Mouse (Mus musculus) right cerebral cortex, postnatal 14 days (tissue): ENCODE measurements around the gene Slc1a1.

Source experiments
- DNase-seq: peaks from one replicate; pipeline ENCODE4 v3.0.0; 2022

The Slc1a1 gene

DNA sequence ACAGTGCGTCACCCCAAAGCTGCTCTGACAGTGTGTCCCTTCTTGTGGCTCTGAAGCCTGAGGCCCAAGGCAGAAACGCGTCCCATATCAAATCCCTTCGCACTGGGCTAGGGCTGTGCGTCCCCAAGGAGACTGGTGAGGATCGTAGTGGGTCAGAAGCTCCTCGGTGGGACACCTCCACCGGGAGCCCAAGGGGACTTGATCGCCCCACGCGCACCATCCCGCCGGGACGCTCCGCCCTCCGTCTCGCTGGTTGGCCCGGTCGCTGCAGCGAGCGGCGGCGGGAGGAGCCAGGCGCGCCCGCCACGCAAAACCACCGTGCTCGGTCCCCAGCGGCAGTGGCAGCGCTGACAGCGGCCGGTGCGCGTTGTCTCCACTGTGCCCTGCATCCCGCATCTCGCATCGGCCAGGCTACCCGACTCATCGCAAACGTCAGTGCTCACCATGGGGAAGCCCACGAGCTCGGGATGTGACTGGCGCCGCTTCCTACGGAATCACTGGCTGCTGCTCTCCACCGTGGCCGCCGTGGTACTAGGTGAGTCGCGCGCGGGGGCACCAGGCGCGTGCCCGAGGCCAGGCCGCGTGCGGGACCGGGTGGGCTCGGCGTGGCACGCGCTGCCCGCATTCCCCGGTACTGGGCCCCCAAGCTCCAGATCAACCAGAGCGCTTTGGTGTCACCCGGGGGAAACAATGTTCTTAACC is at the start of gene Slc1a1:
Slc1a1 (plus strand) TSS at position 252 of the 702 bp plus-strand sequence.
- peak; percentile 82 for DNase-seq

DNA sequence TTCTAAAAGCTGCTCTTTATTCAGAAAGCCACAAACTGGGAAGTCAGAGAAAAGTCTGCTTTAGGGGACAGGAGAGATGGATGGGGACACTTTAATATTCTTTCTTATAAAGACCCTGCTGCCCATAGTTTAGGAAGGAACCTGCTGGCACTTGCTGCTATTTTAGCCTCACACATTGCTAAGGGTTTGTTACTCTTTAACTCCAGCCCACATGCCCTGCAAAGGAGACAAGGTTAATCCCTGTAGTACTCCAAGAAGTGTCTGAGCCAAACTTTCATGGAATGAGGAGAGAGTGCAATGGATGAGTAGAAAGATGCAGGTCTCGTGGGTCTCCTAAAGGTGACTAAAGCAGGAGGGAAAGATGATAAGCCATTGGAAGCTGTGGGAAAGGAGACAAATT is 44.7 kb upstream of the Slc1a1 start:
- no peak for DNase-seq

DNA sequence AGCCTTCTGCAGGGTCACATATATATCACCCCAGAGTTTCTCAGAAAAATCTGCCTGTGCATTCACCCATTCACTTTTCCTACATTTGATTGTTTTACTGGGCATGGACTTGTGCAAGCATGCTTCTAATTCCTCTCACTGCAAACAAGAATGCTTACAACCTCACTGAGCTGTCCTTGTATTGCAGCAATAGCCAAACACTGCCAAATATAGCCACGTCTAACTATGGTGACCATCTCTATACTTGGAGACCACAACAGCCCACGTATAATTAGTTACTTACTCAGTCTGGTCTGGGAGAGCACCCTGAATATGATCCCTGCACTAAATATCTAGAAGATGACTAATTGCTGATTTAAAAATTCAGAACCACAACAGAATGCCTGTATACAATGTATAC is 41.5 kb upstream of the Slc1a1 start:
- no peak for DNase-seq

DNA sequence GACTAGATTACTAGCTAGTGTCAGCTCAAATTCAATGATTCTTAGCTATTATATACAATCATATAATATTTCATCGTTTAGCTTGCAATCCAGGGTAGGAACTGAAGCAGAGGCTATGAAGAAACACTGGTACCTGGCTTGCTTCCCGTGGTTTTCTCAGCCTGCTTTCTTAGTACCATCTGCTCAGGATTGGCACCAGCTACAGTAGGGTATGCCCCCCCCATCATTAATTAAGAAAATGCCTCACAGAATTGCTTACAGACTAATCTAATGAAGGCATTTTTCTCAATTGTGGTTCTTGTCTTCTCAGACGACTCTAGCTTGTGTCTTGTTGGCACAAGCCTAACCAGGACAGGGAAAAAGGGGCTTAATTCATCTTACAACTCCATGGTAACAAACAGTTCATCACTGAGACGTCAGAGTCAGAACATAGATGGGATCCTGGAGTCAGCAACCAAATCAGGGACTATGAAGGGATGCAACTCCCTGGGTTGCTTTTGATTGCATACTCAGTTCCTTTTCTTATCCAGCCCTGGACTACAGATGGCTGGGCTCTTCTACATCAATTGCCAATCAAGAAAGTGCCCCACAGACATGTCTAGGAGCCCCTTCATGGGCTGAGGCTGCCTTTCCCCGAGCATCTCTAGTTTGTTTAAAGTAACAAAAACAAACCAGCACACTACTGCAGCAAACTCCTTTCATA is 38.6 kb upstream of the Slc1a1 start:
- no peak for DNase-seq

DNA sequence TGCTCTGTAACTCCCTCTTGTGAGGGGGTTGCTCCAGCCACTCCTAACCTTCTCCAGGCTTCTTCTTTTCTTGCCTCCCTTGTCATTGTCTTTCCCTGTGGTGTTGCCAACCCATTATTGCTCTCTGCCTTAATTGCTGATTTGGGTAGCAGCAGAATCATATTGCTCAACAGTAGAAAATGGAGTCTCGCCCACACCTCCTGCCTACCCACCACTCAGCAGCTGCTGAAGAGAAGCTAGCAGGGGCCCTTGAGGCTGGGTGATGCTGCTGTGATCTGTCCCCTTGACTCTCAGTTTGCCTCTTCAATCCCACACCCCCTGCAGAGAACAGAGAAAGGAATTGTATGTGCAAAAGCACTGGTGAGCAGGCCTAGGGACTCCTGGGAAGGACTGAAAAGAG is 37.9 kb upstream of the Slc1a1 start:
- DNase-seq: no peak

DNA sequence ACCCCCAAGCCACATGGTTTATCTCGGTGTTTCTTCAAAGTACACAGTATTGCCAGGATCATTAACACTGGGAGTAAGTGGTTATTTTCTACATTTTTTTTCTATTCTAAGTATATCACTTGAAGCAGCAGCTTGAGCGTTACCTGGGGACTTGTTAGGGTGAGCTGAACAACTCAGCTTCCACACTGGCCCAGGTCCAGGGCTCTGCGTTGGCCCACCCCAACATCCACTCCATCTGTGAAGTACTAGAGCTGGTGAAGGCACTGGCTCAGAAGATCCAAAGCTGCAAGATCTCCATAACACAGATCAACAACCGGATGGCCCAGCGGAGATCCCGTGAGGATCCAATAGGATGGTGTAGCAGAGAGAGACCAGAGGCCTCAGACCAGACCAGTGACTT is 37.2 kb upstream of the Slc1a1 start:
- DNase-seq: no peak

DNA sequence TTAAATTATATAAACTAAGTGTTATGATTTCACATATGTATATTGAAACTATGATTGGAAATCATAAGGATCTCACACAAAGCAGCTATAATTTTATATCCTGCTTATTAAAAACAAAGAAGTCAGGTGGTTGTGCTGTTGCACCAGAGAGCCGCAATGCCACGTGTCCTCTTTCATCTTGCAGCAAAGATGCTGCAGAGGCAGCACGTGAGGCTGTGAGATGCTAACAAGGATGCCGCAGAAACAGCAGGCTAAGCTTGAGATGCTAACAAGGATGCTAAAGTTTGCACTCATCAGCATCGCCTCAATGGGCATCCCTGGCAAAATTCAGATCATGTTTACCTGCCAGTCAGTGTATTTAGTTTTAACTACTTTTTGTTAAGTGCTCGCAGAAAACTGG is 34.4 kb upstream of the Slc1a1 start:
- peak; percentile 13 for DNase-seq

DNA sequence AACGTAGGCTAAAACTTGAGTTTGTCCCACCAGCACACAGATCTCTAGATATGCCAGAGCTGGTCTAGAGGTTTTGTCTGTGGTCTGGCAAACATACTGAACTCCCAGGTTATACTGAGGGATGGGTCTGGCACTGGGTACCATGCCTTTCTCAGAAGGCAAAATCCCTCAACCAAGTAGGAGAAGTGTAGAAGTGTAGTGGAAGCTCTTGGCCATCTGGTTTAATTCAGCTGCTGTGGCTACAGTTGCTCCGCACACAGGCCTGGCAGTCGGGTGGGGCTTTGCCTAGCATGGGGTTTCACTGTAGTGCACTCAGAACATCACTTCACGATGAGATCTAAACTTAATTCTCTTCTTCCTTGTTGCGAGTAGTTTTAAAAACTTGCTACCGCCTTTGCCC is 28.6 kb upstream of the Slc1a1 start:
- no peak for DNase-seq

DNA sequence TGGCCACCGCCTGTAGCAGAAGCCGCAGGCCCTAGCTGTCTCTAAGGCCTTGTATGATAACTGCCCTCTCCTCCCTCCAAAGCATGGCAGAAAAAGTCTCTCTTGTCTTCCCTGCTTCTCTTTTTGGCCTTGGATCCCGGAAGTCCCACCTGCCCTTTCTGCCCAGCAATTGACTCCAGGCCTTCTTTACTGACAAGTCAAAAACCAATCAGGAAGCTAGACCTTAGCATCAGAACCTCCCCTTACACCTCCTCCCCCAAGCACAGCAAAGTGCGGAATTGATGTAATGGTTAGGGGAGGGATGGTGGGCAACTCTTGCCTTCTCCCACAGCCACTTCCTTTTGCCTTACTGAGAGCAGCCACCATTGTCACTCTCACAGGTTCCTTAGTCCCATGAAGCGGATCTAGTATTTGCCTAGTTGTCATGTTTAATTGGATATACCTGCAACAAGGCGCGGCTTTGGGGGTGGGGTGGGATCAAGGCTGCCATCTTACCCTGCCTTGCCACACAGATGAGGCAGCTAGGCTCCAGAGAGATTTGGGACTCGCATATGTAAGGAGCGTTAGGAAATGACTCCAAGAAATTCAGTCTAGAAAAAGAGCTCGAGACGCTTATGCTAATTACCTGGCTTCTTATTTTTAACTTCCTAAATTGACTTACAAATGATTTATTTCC is 27.9 kb upstream of the Slc1a1 start:
- DNase-seq: no peak

DNA sequence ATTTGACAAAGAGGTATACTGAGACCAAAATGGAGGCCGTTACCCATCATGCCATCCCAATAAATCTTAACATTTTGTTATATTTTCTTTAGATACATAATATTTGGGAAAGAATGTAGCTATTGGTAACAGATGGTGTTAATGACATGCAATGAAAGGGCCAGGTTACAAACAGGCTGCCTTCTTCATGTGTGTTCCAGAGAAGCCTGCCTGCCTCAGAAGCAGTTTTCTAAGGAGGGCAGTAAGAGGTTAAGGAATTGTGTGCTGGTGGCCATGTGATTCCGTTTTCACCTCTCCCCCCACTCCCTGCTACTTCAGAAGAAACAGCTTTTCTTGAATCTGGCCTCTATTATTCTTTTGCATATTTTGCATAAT is 27.4 kb upstream of the Slc1a1 start:
- no peak for DNase-seq

DNA sequence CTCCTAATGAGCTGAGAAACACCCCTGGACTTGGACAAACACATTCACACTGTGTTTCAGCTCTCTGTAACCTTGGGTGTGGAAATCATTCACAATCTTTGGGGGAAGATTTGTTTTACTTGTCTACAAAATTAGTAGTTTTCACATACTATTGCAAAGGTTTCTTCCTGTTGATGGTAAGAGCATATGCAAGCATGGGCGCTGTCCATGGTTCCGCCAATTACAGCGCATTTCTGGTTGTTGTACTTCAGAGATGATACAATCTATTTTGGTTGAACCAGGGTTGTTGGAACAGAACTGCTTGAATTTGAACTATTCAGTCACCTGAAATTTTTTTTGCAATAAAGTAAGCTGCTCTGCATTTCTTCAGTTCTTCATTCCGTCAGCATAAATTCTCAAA is 16.6 kb upstream of the Slc1a1 start:
- DNase-seq: no peak

DNA sequence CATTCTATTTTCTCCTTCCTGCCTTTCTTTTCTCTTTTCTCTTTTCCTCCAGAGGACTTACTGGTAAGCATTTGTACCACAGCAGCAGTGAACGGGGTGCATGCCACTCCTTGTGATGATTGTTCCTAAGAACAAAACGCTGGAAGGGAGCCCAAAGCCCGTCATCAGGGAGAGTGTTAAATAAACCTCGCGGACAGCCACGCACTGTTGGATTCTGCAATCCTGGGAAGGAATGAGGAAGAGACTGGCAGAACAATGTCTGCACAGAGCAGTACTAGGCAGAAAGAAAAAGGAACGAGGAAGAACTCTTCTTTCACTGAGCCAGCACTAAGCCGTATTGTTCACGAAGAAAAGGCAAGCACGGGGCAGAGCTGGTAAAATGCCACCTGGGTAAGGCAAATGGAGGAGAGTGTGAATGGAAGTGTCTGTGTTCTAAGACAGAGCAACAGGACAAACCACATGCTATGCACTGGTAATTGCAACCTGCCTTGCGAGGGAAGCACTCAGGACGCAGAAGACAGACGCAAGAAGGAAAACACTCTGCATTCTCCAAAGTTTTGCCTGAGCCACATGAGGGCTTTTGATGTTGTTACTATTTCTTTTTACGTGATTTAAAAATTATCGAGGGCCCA is 7.0 kb upstream of the Slc1a1 start:
- no peak for DNase-seq

DNA sequence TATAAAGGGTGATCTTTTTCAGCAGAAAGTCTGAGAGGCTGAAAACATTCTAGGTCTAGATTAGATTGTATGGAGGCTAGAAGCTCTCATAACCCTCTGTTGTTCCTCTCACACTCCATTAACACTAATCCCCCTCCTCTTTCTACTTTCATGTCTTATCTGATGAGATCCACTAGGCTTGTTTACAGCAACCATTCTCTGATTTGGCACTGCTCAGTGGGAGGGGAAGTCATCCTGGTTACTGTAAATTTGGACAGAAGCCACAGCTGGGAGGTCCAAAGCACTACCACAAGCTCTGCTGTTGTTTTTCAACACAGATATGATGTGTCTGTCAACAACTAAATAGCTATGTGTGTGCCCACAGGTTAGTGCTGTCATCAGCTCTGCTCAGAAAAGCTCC is 3.5 kb upstream of the Slc1a1 start:
- no peak for DNase-seq

DNA sequence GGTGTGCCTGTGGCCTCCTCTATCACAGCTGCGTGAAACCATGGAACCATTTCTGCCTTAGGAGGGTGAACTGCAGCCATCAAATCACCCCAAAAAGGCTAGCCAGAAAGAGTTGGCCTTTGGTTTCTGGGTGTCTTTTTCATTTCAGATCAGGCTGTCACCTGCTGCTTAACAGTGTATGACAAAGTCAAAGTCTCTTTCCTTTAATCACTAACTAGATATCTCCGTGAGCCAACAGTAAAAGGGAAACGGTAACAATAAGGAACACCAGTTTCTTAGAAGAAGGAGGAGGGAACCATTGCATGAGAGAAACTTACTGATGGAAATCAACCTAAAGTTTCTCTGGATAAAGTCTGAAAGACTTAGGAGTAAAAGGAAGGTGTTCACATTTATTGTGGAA is 2.2 kb upstream of the Slc1a1 start:
- no peak for DNase-seq

DNA sequence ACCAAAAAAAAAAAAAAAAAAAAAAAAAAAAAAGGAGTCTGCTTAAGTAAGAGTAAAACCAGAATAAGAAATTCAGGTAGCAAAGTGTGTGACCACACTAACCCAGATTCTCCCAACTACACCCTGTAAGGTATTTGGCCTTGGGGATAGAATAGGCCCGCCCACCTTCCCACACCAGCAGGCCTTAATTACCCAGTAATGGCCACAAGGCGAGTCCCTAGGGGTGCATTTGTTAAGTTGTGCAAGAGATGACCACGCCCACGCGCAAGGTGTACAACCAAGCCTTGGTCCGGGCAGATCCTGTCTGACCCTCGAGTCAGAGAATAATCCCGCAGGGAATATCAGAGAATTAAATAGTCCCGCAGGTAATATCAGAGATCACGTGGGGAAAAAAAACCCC is 461 bp upstream of the Slc1a1 start:
- DNase-seq: peak; percentile 22

DNA sequence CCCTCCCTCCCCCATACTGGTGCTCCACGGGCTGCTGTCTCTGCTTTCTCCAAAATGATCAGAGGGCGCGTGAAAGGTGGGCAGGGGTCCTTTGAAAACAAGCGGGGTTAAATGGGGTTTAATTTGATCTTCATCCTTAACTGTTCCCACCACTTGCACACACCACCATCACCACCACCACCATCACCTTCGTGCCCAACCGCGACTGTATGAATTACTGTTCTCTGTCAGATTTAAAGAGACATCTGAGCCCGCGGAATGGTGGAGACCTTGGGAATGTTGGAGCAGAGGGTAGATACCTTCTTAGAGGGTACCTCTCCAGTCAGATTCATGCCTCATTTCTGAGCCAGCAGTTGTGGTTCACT is 633 bp downstream of the Slc1a1 start:
- DNase-seq: no peak

DNA sequence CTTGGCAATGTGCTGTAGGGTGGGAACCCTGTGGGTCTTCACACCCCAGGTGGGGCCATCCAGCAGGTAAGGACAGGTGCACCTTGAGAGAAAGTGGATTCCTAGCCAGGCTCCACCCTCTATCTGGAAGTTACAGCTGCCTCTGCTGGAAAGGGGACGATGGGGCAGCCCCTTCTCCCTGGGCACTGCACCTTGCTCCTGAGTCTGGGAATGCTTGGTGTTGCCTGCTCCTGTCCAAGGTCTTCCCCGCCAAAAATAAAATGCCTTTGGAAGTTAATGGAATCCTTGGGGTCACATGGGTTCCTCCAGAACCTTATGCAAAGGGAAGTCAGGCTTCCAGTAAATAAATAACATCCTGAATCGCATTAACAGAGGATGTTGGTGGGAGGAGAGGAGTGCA is 1.3 kb downstream of the Slc1a1 start:
- no peak for DNase-seq

DNA sequence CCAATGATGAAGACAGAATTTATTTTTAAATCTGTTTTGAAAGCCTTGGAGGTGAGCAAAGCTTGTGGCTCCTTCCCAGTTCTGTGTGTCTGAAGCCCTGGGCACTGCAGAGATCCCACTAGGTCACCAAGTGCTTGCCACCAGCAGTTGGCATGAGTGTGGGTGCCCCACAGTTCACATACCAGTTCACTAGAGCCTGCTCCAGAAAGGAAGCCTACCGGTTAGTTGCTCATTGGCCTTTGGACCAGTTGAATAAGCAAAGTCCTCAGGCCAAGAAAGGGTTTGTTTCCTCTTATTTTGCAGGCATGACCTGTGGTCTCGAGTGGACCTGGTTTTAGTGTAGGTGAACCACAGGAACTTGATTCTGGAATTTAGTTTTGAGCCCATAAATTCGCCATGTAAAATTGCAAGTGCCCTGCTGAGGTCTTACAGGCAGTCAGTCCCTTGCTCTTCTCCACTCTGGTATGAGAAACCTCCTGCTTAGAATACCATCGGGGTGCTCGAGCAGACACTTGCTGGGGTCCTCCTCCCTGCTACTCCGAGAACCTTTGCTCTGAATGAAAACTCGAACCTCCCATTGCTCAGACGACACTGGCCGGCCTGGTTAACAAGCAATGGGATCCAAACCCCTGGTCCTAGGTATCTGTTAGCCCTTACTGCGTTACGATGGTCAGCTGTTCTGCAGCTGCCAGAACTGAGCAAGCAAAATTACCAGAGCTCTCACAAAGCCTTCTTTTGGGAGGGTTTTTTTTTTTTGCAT is 2.0 kb downstream of the Slc1a1 start:
- no peak for DNase-seq

DNA sequence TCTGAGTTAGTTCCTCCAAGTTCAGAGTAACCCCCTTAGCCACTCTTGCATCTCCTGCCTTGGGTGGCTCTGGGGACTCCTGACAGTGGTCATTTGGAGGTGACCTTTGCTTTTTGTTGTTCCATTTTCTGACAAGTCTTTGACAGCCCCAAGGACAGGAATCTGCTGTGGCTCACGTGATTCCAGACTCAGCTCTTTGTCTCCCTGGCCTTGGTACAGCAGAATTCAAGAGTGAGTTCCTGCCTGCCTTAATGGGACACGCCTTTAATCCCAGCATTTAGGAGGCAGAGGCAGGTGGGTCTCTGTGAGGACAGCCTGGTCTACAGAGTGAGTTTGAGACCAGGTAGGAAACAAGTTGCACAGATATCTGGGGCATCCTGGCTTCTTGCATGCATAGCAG is 3.9 kb downstream of the Slc1a1 start:
- no peak for DNase-seq

DNA sequence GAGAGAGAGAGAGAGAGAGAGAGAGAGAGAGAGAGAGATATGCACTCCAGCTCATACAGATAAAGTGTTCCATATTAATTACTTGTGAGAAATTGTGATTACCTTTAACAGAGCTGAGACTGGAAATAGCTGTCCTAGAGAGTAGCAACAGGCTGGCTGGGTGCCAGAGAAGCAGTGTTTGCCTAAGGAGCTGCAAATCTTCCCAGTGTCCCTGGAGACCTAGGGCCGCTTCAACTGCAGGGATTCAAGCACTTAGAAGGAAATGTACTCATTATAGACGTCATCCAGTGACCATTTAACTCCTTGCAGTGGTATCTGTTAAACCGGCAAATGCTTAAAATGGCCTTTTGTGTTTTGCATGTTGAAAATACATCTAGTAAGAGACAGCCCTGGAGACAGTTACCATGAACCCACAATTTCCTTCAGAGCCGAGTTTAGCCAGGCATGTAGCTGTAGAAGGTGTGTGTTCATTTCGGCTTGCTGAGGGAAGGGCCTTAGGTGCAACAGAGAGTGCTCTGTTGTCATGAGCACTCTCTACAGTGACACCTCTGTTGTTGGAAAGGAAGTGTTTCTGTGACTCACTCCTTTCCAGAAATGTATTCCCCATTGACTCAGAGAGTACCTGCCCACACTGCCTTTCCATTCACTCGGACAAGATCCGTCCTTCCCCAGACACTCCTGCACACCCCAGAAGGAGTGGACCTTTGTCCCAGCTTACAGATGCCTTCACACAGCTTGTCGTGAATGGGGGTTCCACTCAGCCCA is 10.3 kb downstream of the Slc1a1 start:
- DNase-seq: peak; percentile 58

DNA sequence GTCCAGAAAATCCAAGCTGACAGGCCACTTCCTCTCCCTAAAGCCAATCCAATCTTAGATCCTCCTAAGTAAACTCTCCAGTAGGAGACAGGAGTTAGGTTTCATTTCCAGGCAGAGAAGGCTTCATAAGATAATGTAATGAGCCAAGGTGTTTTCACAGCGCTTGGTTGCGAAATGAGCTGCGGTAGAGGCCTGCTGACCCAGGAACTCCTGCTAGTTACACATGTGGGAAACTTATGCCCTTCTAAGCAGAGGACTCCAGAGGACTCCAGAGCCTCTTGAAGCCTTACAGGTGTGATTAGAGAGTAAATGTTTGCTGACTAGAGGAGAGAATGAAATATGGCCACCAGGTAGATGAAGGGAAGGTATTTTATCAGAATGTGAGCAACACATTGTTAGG is 15.7 kb downstream of the Slc1a1 start:
- DNase-seq: no peak

DNA sequence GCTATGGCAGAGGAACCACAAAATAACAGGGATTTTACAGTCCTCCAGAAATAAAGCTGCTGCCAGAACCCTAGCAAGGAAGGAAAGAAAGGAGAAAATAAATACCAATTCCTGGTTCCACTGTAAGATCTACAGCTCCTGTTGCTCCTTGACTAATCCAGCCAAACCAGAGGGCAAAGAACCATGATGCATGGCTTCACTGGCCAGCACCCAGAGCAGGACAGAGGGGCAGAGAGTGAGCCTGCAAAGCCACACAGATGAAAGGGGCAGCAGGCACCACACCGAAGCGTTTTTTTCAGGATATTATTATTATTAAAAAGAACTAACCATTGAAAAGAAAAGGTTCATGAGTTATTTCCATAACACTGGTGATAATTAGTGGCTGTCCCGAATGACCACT is 17.2 kb downstream of the Slc1a1 start:
- no peak for DNase-seq
